Mouse (Mus musculus) left cerebral cortex, postnatal 14 days (tissue): ENCODE results near the gene Runx1. TPM values are rescaled to one million over a fixed set of nuclear protein-coding genes. Genes with fewer than 3 reads are reported as not detected.

Experiments used
- DNase-seq, 2 experiments: peaks; one replicate each; pipeline ENCODE4 v3.0.0; 2021 to 2022; ENCODE audit warnings: low spot score in 2 of 2, mixed read lengths in 1 of 2
- intact Hi-C: fragments of 180-260 bp; cut with DNase I; formaldehyde crosslinking; loops from one replicate; pipeline ENCODE4 v1.15.1; 2025
- total RNA-seq, 2 experiments: library from RNA; stranded (reverse); gene quantifications; 2 replicates each; pipeline ENCODE4 v1.2.3; 2021

Gene Runx1
- total RNA-seq, 2 experiments from 2014 or later = 1.4 to 1.8 TPM

DNA sequence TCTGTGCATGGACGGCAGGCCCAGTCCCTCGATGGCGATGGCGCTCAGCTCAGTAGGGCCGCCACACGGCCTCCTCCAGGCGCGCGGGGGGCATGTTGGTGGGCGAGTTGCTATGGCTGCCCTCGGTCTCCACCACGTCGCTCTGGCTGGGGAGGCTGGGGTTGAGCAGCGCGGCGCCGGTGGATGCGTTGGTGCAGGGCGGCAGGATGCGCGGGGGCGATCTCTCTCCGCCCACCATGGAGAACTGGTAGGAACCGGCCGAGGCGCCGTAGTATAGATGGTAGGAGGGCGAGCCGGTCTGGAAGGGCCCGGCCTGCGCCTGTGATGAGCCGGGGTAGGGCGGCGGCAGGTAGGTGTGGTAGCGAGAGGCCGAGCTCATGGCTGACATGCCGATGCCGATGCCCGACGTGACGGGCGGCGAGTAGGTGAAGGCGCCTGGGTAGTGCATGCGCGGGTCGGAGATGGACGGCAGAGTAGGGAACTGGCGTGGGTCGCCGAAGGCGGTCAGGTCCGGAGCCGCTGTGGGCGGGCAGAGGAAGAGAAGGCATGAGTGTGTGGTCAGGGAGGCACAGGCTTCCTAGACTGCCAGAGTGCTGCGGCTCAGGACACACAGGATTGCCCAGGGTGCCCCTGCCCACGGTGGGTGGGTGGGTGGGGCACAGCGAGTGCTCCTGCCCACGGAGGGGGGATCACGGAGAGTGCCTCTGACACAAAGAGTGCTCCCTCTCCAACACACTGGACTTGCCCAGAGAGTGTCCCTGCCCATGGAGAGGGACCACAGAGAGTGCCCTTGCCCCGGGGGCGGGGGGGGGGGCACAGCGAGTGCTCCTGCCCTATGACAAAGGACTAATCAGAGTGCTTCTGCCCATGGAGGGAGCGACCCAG lies 220.1 kb downstream of the Runx1 start:
- DNase-seq = peak; percentile 12 to 20
- intact Hi-C loops = no loop called here

DNA sequence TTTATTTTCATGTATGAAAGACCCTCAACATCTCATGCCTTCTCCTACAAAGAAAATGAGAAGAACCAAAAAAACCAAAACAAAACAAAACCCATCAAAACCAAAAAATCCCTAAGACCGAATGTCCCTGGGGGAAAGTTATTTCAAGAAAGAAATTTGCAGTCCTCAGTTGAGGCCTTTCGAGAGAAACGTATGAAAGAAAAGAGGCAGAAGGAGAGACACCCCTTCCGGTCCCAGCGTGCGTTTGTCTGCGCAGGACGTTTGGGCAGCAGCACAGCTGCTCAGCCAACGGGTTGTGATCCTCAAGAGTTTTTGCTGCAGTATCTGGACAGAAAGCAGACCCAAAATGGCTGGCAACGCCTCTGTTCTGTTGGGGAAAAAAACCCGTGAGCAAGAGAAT lies 223.4 kb downstream of the Runx1 start:
- intact Hi-C loops = no loop called here
- no peak for DNase-seq

DNA sequence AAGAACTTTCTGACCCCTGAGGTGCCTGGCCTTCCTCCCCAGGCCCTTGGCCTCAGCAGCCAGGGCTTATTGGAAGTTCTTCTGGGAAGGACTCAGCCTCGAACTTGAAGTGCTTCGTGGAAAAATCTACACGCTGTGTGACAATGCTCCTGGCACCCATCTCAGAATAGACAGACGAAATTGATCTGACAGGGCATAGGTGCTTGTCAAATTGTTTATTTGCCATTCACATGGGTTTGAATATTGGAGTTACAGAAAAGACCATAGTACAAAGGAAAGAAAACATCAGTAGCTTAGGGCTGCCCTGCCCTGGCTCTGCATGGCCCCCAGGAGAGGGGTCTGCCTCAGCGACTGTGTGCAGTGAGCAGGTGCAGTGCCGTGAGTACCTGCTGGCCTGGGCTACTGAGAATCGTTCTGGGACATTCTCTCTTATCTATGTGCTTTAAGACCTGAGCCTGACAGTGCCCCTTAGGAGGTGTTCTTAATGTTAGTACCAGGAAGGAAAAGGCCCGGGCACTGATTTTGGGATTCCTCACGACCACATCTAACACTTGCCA lies 224.6 kb downstream of the Runx1 start:
- DNase-seq = no peak
- intact Hi-C loops = no loop called here

DNA sequence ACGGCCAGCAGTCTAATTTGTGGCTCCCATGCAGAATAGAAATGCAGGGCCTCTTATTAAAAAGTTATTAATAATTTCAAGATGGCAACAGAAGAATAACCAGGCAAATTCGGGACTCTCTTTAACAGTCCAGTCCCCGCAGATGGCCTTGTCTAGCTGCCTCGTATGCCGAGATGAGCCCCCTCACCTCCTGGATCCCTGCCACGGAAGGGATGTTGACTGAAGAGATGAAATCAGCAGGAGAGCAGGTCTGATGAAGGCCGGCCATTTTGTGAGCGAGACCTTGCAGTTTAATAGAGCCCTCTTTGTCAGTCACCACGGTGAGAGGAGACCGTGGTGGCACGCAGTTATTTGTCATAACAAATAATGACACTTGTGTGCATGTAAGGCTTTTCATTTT lies 226.5 kb downstream of the Runx1 start:
- no peak for DNase-seq
- intact Hi-C loops = no loop called here

DNA sequence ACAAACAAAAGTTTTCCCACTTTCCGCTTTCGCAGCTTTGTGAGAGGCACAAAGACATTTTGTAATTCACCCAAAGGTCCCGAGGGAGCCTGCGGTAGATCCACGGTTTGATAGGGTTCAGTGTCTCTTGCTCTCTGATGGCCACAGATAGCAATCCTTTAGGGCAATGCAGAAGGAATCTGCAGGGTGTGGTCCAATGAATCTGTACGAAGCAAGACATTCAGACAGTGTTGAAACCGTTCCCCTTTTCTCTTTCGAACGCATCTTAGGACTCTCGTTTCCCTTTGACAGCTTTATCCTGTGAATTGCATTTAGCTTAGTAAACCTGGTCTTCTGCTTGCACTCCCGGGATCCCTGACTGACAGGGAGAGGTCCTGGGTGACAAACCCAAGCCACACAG lies 228.3 kb downstream of the Runx1 start:
- intact Hi-C loops = no loop called here
- DNase-seq = no peak

DNA sequence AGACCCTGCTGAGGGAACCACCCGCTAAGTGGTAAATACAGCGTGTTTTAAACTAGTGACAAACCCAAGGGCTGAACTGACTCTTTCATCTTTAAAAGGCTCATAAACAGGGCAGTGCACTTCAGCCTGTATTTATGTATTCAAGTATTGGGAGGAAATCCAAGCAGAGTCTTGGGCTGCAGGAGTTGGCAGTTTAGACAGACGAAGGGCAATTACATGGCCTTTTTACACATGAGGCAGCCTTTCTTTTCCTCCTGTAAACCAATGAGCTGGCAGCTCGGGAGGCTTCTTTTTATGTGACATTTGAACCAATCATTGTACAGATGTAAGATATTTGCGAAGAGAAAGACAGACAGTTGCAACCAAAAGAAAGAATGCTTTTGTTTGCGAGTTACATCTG lies 233.7 kb downstream of the Runx1 start:
- no peak for DNase-seq
- intact Hi-C loops = no loop called here

DNA sequence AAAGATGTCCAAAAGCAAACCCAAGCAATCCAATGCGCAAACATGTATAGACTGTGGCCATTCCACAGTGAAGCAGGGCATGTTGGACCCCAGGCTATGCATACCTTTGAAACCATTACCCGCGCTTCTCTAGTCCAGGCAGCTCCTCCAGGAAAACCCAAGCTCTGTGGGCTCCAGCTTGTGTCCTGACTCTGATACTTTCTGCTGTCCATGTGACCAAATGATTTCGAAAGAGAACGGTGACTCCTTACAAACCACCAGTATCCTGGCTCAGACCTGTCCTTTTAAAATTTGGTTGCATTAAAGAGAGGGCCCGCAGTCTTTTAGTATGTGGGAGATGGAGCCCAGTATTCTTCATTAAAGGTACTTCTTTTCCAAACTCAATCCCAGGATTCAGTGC lies 234.2 kb downstream of the Runx1 start:
- intact Hi-C loops = no loop called here
- no peak for DNase-seq

DNA sequence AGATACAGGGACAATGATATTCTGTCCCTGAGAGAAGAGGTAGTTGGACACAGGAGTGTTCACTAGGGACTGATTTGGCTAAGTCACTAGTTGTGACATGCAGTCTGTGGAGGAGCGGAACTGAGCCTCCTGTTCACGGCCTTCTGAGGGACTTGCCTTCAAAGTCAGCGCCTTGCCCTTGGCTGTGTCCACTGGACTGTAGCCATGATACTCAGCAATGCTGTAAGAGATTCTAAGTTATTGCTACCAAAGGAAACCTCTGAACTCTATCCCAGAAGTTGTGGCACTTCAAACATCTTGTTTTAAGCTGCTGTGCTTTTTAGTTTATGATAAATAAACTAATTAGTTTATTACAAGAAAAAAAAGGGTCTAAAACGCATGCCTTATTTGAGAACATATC lies 238.1 kb downstream of the Runx1 start:
- no peak for DNase-seq
- intact Hi-C loops = no loop called here

DNA sequence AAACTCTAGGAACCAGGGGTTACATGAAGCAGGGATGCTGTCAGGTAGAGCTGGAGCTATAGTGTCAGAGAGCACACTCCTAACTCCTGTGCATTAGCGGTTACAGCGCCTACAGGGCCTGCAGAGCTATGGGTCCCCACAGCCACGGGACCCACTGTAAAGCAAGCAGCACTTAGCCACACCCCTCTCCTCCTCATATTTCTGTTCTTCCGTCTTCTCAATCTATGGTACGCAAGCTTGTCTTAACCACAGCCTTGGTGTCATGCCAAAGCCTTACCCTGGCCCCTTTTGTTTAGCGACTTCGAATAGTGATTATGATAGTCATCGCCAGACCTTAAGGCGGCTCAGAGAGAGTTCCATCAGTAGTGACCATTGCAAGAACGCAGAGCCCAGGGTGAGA lies 244.2 kb downstream of the Runx1 start:
- DNase-seq = no peak
- intact Hi-C loops = no loop called here

DNA sequence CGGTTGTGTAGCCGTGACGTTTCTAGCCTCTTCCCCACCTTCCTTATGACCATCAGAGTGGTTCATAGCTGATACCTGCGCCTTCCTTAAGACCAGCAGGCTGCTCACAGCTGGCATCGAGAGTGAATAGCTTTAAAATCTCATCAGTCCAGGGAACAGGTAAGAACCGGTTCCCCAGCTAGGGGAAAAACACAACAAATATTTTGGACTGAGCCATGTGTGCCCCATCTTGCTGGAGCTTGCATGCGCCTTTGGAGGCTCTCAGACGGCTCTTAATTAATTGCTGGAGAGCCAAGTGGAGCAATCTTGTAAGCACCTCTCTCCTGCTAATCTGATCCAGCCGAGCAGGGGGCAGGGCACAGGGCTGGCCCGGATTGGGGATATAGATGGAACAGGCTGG lies 245.0 kb downstream of the Runx1 start:
- DNase-seq = no peak
- intact Hi-C loops = no loop called here

DNA sequence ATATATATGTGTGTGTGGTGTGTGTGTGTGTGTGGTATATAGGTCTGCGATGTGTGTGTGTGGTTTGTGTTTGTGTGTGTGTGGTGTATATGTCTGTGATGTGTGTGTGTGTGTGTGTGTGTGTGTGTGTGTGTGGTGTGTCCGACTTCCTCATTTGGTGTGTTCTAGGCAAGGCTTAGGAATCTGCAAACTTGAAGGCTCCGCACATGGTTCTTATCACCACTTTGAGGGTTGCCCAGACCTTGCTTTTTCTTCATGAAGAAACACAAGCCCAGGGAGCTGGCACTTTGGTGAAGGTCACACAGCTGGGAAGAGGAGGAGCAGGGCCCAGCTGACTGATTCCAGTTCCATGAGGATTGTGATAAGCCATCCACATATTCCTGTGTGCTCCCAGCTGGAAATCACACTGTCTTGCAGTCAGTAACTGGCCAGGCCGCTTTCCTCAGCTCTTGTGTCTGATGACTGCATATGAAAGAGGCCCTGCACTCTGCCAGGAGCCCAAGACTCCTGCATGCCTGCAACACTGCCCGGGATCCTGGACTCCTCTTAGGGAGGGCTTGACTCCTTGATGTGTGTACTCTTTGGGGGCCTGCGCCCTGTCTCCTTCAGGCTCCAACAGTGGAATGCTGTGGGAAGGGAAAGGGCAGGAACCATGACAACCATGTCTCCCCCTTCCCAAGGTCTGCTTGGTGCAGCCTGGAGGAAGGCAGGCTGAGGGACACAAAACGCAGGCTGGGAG lies 246.9 kb downstream of the Runx1 start:
- intact Hi-C loops = no loop called here
- DNase-seq = no peak

DNA sequence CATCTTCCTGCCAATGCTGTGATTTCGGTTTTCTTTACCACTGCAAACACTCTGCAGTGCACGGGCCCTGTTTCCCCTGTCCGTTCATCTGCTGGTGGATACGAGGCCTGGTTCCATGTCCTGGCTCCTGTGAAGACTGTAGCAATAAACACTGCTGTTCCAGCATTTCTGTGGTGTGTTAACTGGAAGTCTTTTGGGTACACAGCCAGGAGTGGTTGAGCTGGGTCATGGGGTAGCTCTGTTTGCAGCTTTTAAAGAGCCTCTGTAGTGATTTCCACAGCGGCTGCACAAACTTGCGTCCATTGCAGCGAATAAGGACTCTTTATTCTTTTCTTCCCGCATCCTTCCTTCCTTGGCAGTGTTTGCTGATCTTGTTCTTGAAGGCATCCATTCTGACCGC lies 248.6 kb downstream of the Runx1 start:
- DNase-seq = no peak
- intact Hi-C loops = no loop called here

DNA sequence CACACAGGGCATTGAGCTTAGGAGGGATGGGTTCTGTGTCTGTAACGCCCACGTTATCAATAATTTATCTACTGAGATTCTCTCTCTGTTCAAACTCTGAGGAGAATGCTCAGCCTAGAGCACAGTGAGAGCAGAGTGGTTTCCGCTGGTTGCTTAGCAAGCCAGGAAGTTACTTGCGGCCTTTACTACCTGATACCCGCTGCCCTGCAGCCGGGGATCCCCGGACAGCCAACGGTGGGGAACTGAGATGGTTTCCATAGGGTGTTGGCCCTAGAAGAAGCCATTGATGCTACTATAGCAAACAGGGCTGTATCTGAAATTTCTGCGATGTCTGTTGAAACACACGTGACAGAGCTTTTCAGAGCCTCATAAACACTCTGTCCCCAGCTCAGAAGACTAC lies 250.2 kb downstream of the Runx1 start:
- intact Hi-C loops = no loop called here
- no peak for DNase-seq

DNA sequence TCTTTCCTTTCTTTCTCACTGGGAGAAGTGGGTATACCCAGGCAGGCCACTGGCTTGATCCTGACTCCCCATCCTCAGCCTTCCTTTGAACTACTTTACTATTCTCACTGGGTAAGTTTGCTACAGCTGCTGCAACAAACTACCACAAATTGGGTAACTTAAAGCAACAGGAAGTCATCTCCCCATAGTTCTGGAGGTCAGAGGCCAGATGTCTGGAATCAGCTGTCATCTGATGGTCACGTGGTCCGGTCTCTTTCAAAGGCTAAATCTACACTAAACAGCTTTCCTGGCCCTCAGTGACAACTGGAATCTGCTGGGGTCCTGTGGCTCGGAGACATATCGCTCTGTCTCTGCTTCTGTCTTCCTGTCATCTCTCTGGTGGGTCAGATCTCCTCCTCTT lies 252.8 kb downstream of the Runx1 start:
- intact Hi-C loops = no loop called here
- no peak for DNase-seq

DNA sequence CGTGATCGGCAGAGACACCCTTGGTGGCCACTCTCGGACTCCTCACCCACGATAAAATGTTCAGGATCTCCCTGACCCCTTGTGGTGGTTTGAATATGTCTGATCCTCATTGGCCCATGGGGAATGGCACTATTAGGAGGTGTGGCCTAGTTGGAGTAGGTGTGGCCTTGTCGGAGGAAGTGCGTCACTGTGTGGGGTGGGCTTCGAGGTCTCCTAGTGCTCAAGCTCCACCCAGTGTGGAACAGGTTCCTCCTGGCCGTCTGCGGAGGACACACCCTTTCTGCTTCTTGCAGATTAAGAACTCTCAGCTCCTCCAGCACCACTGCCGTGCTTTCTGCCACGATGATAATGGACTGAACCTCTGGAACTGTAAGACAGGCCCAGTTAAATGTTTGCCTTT lies 254.7 kb downstream of the Runx1 start:
- no peak for DNase-seq
- intact Hi-C loops = no loop called here

DNA sequence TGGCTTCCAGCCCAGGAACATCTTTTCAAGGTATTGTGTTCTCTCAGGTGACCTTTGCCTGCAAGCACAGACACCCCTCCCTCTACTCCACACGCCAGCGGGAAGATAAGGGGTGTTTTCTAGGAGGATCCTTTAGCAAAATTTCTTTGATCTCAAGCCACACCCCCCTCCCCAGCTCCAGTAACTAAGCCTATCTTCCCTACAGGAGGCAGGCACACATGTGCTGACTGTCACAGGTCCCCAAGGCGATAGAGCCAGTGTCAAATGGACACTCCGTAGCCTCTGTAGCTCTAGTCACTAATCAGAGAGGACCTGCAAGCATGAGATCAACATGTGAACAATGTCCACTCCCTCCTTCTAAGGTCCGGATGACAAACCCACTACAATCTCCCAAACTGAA lies 259.8 kb downstream of the Runx1 start:
- intact Hi-C loops = loop anchor here (5.0 to 10.0 kb wide), 3 partner anchors 131 to 889 kb away; no protein-coding TSS in a partner anchor
- DNase-seq = no peak

DNA sequence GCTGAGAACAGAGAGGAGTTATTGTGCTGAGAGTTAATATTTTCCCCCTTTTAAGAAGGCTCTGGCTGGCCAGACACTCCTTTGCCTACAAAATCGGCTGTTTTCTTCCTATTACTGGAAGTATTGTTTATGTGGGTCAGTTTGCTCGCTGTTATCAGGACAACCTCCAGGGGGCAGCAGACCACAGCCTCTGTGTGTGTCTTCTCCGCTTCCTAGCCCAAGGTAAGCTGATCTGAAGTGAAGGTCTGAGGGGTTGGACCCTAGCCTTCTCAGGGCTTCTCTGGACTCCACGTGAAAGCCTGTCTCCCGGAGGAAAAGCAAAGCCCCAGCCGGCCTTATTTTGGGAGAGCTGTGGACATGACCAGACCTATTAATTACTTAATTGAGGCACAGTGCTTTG lies 260.2 kb downstream of the Runx1 start:
- DNase-seq = peak; percentile 89 to 92
- intact Hi-C loops = loop anchor here (5.0 to 10.0 kb wide), 3 partner anchors 132 to 889 kb away; no protein-coding TSS in a partner anchor

DNA sequence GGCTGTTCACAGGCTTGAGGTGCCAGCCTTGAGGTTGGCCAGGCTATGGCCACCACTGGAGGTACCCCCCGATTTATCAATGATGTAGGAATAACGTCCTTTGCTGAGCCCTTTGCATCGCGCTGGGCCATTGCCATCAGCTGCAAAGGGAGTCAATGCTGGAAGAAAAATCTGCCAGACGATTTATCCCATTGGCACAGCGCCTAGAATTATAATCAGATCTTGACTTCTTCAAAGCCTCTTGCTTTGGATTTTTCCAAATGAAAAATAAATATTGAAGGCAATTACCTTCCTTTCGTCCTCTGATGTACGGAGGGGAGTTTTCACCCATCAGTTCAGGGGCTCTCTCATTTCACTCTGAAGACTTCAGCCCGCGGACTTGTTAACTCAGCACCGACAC lies 260.7 kb downstream of the Runx1 start:
- intact Hi-C loops = loop anchor here (5.0 to 10.0 kb wide), 3 partner anchors 132 to 890 kb away; no protein-coding TSS in a partner anchor
- peak; percentile 20 to 25 for DNase-seq

DNA sequence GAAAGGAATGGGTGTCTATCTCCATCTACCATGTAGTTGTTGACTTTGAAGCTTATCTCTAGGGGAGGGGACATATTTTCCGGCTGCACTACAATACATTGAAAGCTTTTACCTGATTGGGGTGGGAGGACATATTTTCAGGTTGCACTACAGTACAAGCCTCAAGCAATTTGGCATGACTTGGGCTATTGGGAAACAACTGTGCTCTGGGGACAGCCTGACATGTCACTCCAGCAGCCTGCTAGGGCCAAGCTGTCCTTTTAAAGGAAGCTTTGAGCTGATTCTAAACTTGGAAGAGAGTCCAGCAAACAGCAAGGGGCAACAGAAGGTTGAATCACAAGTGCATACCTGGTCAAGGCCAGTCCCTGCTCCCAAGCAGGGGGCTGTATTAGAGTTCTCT lies 270.9 kb downstream of the Runx1 start:
- DNase-seq = no peak
- intact Hi-C loops = no loop called here

DNA sequence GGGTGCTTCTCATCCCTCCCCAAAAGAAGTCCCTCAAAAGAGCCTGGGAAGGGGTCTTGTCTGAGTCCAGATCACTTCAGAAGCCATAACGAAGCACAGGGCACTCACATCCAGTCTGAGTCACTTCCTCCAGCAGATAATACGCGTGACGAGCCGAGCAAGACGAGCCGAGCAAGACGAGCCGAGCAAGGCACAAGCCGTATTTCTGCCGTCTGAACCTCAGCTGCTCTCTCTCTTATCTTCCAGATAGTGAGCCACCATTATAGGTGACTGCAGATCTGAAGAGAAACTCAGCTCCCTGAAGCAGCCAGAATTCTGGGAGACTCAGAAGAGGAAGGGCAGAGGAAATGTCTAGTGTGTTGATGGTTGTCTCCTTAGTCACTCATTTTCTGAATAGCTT lies 273.1 kb downstream of the Runx1 start:
- no peak for DNase-seq
- intact Hi-C loops = no loop called here

DNA sequence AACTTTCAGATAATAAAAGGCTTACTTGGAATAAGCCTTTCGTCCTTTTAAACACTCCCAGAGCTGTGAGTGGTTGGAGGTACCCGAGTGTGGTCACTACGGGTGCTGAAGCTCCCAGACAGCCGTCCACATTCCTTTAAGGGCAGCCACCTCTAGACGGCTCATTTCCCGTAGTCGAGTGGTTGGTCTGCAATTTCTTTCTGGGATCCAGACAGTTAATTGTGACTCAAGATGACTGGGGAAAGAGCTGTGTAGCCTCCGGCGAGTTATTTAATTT lies 273.9 kb downstream of the Runx1 start:
- intact Hi-C loops = no loop called here
- DNase-seq = no peak
